Mouse (Mus musculus) neural tube, embryonic 11.5 days (tissue): Measurements from ENCODE around the gene Srrm2. TPM values are rescaled to one million over a fixed set of nuclear protein-coding genes. Genes with fewer than 3 reads are reported as not detected.
"Not testable (repeated sequence)": the region's sequence is repeated elsewhere in the genome, so short reads cannot be mapped to it uniquely, and the experiment has no call there.

Experiments
- ATAC-seq: fragments of 200-750 bp; cut with Nextera tagmentation; 2 replicates; pipeline ENCODE4 v1.8.0; 2017; ENCODE audit warnings: moderate number of reproducible peaks, mild to moderate bottlenecking, moderate TSS enrichment, moderate library complexity; ENCODE audit not compliant: insufficient read depth, low FRiP score, low TSS enrichment
- DNase-seq: peaks from one replicate; pipeline ENCODE4 v3.0.0-alpha.2; 2015; ENCODE audit warnings: low spot score
- H3K27ac ChIP-seq: fragments of 300-500 bp; sonication (generic); 2 replicates; pipeline ENCODE4 v1.5.1; 2014; ENCODE audit warnings: low read depth, mild to moderate bottlenecking, low read length
- H3K27me3 ChIP-seq: fragments of 300-500 bp; sonication (generic); 2 replicates; pipeline ENCODE4 v1.6.1; 2014; ENCODE audit warnings: mild to moderate bottlenecking, low read length, mixed read lengths; ENCODE audit not compliant: control insufficient read depth, insufficient read depth
- H3K36me3 ChIP-seq: fragments of 300-500 bp; sonication (generic); 2 replicates; pipeline ENCODE4 v1.6.1; 2014; ENCODE audit warnings: mild to moderate bottlenecking, low read length, moderate library complexity, mixed read lengths; ENCODE audit not compliant: control insufficient read depth, insufficient read depth
- H3K4me1 ChIP-seq: fragments of 300-500 bp; sonication (generic); 2 replicates; pipeline ENCODE4 v1.6.1; 2014; ENCODE audit warnings: low read length, mixed read lengths; ENCODE audit not compliant: control insufficient read depth, insufficient read depth
- H3K4me2 ChIP-seq: fragments of 300-500 bp; sonication (generic); 2 replicates; pipeline ENCODE4 v1.6.1; 2014; ENCODE audit warnings: low read depth, mild to moderate bottlenecking, moderate library complexity
- H3K4me3 ChIP-seq: fragments of 300-500 bp; sonication (generic); 2 replicates; pipeline ENCODE4 v1.5.1; 2014; ENCODE audit warnings: low read depth, low read length
- H3K9ac ChIP-seq: fragments of 300-500 bp; sonication (generic); 2 replicates; pipeline ENCODE4 v1.6.1; 2014; ENCODE audit warnings: mild to moderate bottlenecking, low read length
- H3K9me3 ChIP-seq: fragments of 300-500 bp; sonication (generic); 2 replicates; pipeline ENCODE4 v1.6.1; 2016; ENCODE audit warnings: low read length; ENCODE audit not compliant: control insufficient read depth
- WGBS: fragments of 180-500 bp; shearing (Covaris S2); extraction: QIAGEN DNeasy Blood & Tissue Kit; methylation state at CpG from one replicate; pipeline ENCODE4 v1.1.7; 2014; 5-methylcytosine and 5-hydroxymethylcytosine counted together
- polyA plus RNA-seq: library from polyadenylated mRNA; unstranded; fragments of >200 nt; fragmentation: Nextera tagmentation; extraction: Ambion mirVana; gene quantifications from 2 replicates; pipeline ENCODE4 v1.2.1, GENCODE M21; 2014

Gene Srrm2
- polyA plus RNA-seq, 1 experiment from 2014 or later, result 399 TPM

GRCm38 (mm10) chr17:23757581-23757980 lies 32.8 kb upstream of the Srrm2 start:
- H3K9ac ChIP-seq, result no peak overlapping the region
- 96% methylated on average over 9 of the region's 9 CpGs for WGBS
- H3K4me2 ChIP-seq, result no peak overlapping the region
- H3K27ac ChIP-seq, result no peak overlapping the region
- no peak for DNase-seq
- no peaks in the 10 kb centered on the region for H3K9me3 ChIP-seq
- H3K4me1 ChIP-seq, result no peaks in the 10 kb centered on the region
- ATAC-seq, result no peak
- H3K27me3 ChIP-seq, result no peaks in the 10 kb centered on the region
- H3K36me3 ChIP-seq, result peaks cover 58% of the 10 kb centered on the region
- H3K4me3 ChIP-seq, result no peak overlapping the region

GRCm38 (mm10) chr17:23758801-23759200 lies 31.5 kb upstream of the Srrm2 start:
- H3K4me2 ChIP-seq, result no peak overlapping the region
- H3K4me3 ChIP-seq, result no peak overlapping the region
- ATAC-seq (no peak), DNase-seq (no peak)
- no peak overlapping the region for H3K9ac ChIP-seq
- H3K9me3 ChIP-seq, result no peaks in the 10 kb centered on the region
- H3K27me3 ChIP-seq, result no peaks in the 10 kb centered on the region
- H3K36me3 ChIP-seq, result peaks cover 49% of the 10 kb centered on the region
- 79% methylated on average over 8 of the region's 8 CpGs for WGBS
- no peaks in the 10 kb centered on the region for H3K4me1 ChIP-seq
- H3K27ac ChIP-seq, result no peak overlapping the region

GRCm38 (mm10) chr17:23760231-23760630 lies 30.1 kb upstream of the Srrm2 start:
- H3K4me1 ChIP-seq, result no peaks in the 10 kb centered on the region
- peaks cover 45% of the 10 kb centered on the region for H3K36me3 ChIP-seq
- H3K27me3 ChIP-seq, result no peaks in the 10 kb centered on the region
- no peak overlapping the region for H3K4me2 ChIP-seq
- no peak overlapping the region for H3K9ac ChIP-seq
- ATAC-seq (no peak), DNase-seq (no peak)
- no peak overlapping the region for H3K27ac ChIP-seq
- H3K9me3 ChIP-seq, result no peaks in the 10 kb centered on the region
- no peak overlapping the region for H3K4me3 ChIP-seq
- 94% methylated on average over 9 of the region's 9 CpGs for WGBS

- no peaks in the 10 kb centered on the region for H3K4me1 ChIP-seq
- H3K27ac ChIP-seq, result no peak overlapping the region
- peaks cover 39% of the 10 kb centered on the region for H3K36me3 ChIP-seq
- H3K27me3 ChIP-seq, result no peaks in the 10 kb centered on the region
- no peak overlapping the region for H3K4me2 ChIP-seq
- H3K9me3 ChIP-seq, result no peaks in the 10 kb centered on the region
- no peak for DNase-seq
- H3K9ac ChIP-seq, result no peak overlapping the region
- ATAC-seq, result no peak
- no peak overlapping the region for H3K4me3 ChIP-seq
- WGBS, result 89% methylated on average over 3 of the region's 3 CpGs
Observed at GRCm38 (mm10) chr17:23761155-23761554, 29.2 kb upstream of the Srrm2 start.

- H3K4me2 ChIP-seq, result no peak overlapping the region
- no peak for DNase-seq
- peaks cover 26% of the 10 kb centered on the region for H3K36me3 ChIP-seq
- no peak overlapping the region for H3K4me3 ChIP-seq
- H3K27me3 ChIP-seq, result no peaks in the 10 kb centered on the region
- H3K9me3 ChIP-seq, result no peaks in the 10 kb centered on the region
- no peak for ATAC-seq
- 93% methylated on average over 11 of the region's 11 CpGs for WGBS
- H3K9ac ChIP-seq, result no peak overlapping the region
- no peak overlapping the region for H3K27ac ChIP-seq
- no peaks in the 10 kb centered on the region for H3K4me1 ChIP-seq
Observed at GRCm38 (mm10) chr17:23762976-23763375, 27.4 kb upstream of the Srrm2 start.

- WGBS, result 12% methylated on average over 2 of the region's 2 CpGs
- H3K27ac ChIP-seq, result no peak overlapping the region
Observed at GRCm38 (mm10) chr17:23770493-23770892, 19.8 kb upstream of the Srrm2 start.

GRCm38 (mm10) chr17:23770896-23771283 lies 19.4 kb upstream of the Srrm2 start:
- Histone ChIP-seq H3K27me3 (no peaks in the 10 kb centered on the region), H3K9me3 (no peaks in the 10 kb centered on the region), H3K4me1 (peaks cover 5% of the 10 kb centered on the region), H3K27ac (peak overlapping the region; percentile 76), H3K4me3 (peak overlapping the region; percentile 79), H3K9ac (peak overlapping the region; percentile 92), H3K4me2 (peak overlapping the region; percentile 64), H3K36me3 (no peaks in the 10 kb centered on the region; the same call in 1 of the 2 replicates)
- WGBS, result 1% methylated on average over 19 of the region's 19 CpGs
- DNase-seq (no peak), ATAC-seq (peak; percentile 36; the same call in 1 of the 2 replicates)

More at GRCm38 (mm10) chr17:23770493-23770892, 19.8 kb upstream of the Srrm2 start:
- Histone ChIP-seq H3K9ac (peak overlapping the region; percentile 92), H3K4me3 (peak overlapping the region; percentile 79), H3K9me3 (no peaks in the 10 kb centered on the region), H3K27me3 (no peaks in the 10 kb centered on the region), H3K4me1 (peaks cover 5% of the 10 kb centered on the region), H3K4me2 (peak overlapping the region; percentile 64), H3K36me3 (no peaks in the 10 kb centered on the region; the same call in 1 of the 2 replicates)
- ATAC-seq (no peak), DNase-seq (no peak)

- WGBS, result 3% methylated on average over 54 of the region's 58 CpGs
- H3K27ac ChIP-seq, result peak within 1 kb of the TSS; percentile 76
- H3K9ac ChIP-seq, result peak within 1 kb of the TSS; percentile 92
- H3K9me3 ChIP-seq, result no peaks in the 10 kb centered on the region
- peak within 1 kb of the TSS; percentile 64 for H3K4me2 ChIP-seq
- no peaks in the 10 kb centered on the region; the same call in 1 of the 2 replicates for H3K36me3 ChIP-seq
- ATAC-seq (peak; percentile 97), DNase-seq (peak; percentile 98)
- peaks cover 5% of the 10 kb centered on the region for H3K4me1 ChIP-seq
- no peaks in the 10 kb centered on the region for H3K27me3 ChIP-seq
- peak within 1 kb of the TSS; percentile 79 for H3K4me3 ChIP-seq
Observed at GRCm38 (mm10) chr17:23771284-23772218, 18.8 kb upstream of the Srrm2 start, which contains the start of gene Flywch1. Gene Flywch1, minus strand, starts transcription at chr17:23771602.

GRCm38 (mm10) chr17:23772219-23772556 lies 18.1 kb upstream of the Srrm2 start:
- H3K27me3 ChIP-seq, H3K9ac ChIP-seq, DNase-seq, H3K36me3 ChIP-seq, ATAC-seq, H3K4me1 ChIP-seq, H3K27ac ChIP-seq, H3K9me3 ChIP-seq: not testable (repeated sequence)
- WGBS, result 54% methylated on average over 2 of the region's 2 CpGs
- Histone ChIP-seq H3K4me2 (peak overlapping the region; percentile 64), H3K4me3 (peak overlapping the region; percentile 79; the same call in 1 of the 2 replicates)
